ENCODE assay signal across 9 mouse cellular contexts in genomic region chr11:80335609-80336350, GRCm38 (mm10). TPM values are rescaled to one million over a fixed set of nuclear protein-coding genes. Genes with fewer than 3 reads are reported as not detected.
DNase-seq lines count a peak whose midpoint lies in the region; ATAC-seq lines count a peak whose summit lies in the region.
"Had no signal": no experiment of that assay in that cellular context is flagged by ENCODE, and none has a peak within 500 bp of the region (broad histone marks: within the 10 kb centered on the region; RNA-seq: fewer than 3 reads in every experiment).

No protein-coding gene starts in this region.

- 3% methylated on average over 7 of the region's 7 CpGs for WGBS in kidney, embryonic 15.5 days
- 0% methylated on average over 7 of the region's 7 CpGs for WGBS in hindbrain, embryonic 14.5 days
- 3% methylated on average over 7 of the region's 7 CpGs for whole genome bisulfite sequencing in neural tube, embryonic 15.5 days
- WGBS in heart, embryonic 10.5 days: 8% methylated on average over 7 of the region's 7 CpGs

- H3K27me3 ChIP-seq in kidney, embryonic 15.5 days: 0 out of 2 replicates have a peak, but pooled peaks cover 3% of the 10 kb centered on the region
- no peaks in the 10 kb centered on the region for H3K27me3 ChIP-seq in hindbrain, embryonic 14.5 days (ENCODE audit: control insufficient read depth, insufficient read depth, low read length)
- no peaks in the 10 kb centered on the region for H3K27me3 ChIP-seq in neural tube, embryonic 15.5 days (replicated peaks)
- H3K27me3 ChIP-seq in heart, embryonic 10.5 days (ENCODE audit: insufficient read depth, poor library complexity, severe bottlenecking): 0 out of 2 replicates have a peak, but pooled peaks cover 14% of the 10 kb centered on the region

- H3K9me3 ChIP-seq in kidney, embryonic 15.5 days (replicated peaks): no peaks in the 10 kb centered on the region
- H3K9me3 ChIP-seq in hindbrain, embryonic 14.5 days (ENCODE audit: control insufficient read depth, low read length): no peaks in the 10 kb centered on the region
- no peaks in the 10 kb centered on the region for H3K9me3 ChIP-seq in neural tube, embryonic 15.5 days (replicated peaks)
- no peaks in the 10 kb centered on the region for H3K9me3 ChIP-seq in heart, embryonic 10.5 days
- H3K9me3 ChIP-seq: limb, embryonic 12.5 days had no signal

- H3K4me3 ChIP-seq in kidney, embryonic 15.5 days (replicated peaks): no peak overlapping the region
- H3K4me3 ChIP-seq in hindbrain, embryonic 14.5 days (replicated peaks; ENCODE audit: low read length): no peak overlapping the region
- no peak overlapping the region for H3K4me3 ChIP-seq in neural tube, embryonic 15.5 days (replicated peaks)
- H3K4me3 ChIP-seq in heart, embryonic 10.5 days: no peak overlapping the region
- H3K4me3 ChIP-seq: limb, embryonic 12.5 days had no signal

- H3K4me2 ChIP-seq in kidney, embryonic 15.5 days: no peak overlapping the region
- no peak overlapping the region for H3K4me2 ChIP-seq in hindbrain, embryonic 14.5 days (replicated peaks)
- H3K4me2 ChIP-seq in neural tube, embryonic 15.5 days: peak overlapping the region; percentile 3; the same call in 1 of the 2 replicates
- H3K4me2 ChIP-seq: limb, embryonic 12.5 days had no signal

- no peak overlapping the region for H3K27ac ChIP-seq in kidney, embryonic 15.5 days
- H3K27ac ChIP-seq in hindbrain, embryonic 14.5 days: peak overlapping the region; percentile 35
- H3K27ac ChIP-seq in neural tube, embryonic 15.5 days (replicated peaks): peak overlapping the region; percentile 41
- no peak overlapping the region for H3K27ac ChIP-seq in heart, embryonic 10.5 days
- H3K27ac ChIP-seq: limb, embryonic 12.5 days had no signal

- H3K36me3 ChIP-seq in kidney, embryonic 15.5 days: no peaks in the 10 kb centered on the region
- H3K36me3 ChIP-seq in hindbrain, embryonic 14.5 days (replicated peaks; ENCODE audit: control insufficient read depth, insufficient read depth): no peaks in the 10 kb centered on the region
- no peaks in the 10 kb centered on the region for H3K36me3 ChIP-seq in neural tube, embryonic 15.5 days
- no peaks in the 10 kb centered on the region for H3K36me3 ChIP-seq in heart, embryonic 10.5 days
- H3K36me3 ChIP-seq: limb, embryonic 12.5 days had no signal

- H3K4me1 ChIP-seq in kidney, embryonic 15.5 days: peaks cover 10% of the 10 kb centered on the region; the same call in 1 of the 2 replicates
- H3K4me1 ChIP-seq in hindbrain, embryonic 14.5 days (replicated peaks; ENCODE audit: control insufficient read depth, insufficient read depth, low read length): peaks cover 17% of the 10 kb centered on the region
- H3K4me1 ChIP-seq in neural tube, embryonic 15.5 days: peaks cover 24% of the 10 kb centered on the region
- peaks cover 19% of the 10 kb centered on the region for H3K4me1 ChIP-seq in heart, embryonic 10.5 days

- peak; percentile 36 for DNase-seq in kidney, postnatal 10 days
- DNase-seq in embryo, embryonic 11 days: peak; percentile 85
- DNase-seq in hindbrain, embryonic 14.5 days (ENCODE audit: low spot score): peak; percentile 65
- DNase-seq in left cerebral cortex, adult 9 months (ENCODE audit: low spot score in 2 of 2): no peak
- no peak for DNase-seq in heart, embryonic 10.5 days (ENCODE audit: low spot score)
- DNase-seq in kidney, postnatal 25 days: no peak

- ATAC-seq in kidney, embryonic 15.5 days (replicated peaks; ENCODE audit: low FRiP score): no peak
- ATAC-seq in hindbrain, embryonic 14.5 days (ENCODE audit: low FRiP score): peak; percentile 88
- peak; percentile 71; the same call in 1 of the 2 replicates for ATAC-seq in neural tube, embryonic 15.5 days (ENCODE audit: low FRiP score)

- no peak overlapping the region for H3K9ac ChIP-seq in kidney, embryonic 15.5 days
- H3K9ac ChIP-seq in hindbrain, embryonic 14.5 days: peak overlapping the region; percentile 1; the same call in 1 of the 2 replicates
- H3K9ac ChIP-seq in neural tube, embryonic 15.5 days (replicated peaks): no peak overlapping the region
- H3K9ac ChIP-seq: limb, embryonic 12.5 days had no signal

RNA-seq across cellular contexts. Expression of gene Rhbdl3, which starts 35.1 kb away (rescaled TPM):
- polyA plus RNA-seq in kidney, embryonic 15.5 days (2015; fragmentation: Nextera tagmentation; extraction: Ambion mirVana): 2.5 and 2.9 TPM in 2 replicates
- polyA plus RNA-seq in hindbrain, embryonic 14.5 days (2014; fragmentation: Nextera tagmentation; extraction: Ambion mirVana): 4.6 and 5.4 TPM in 2 replicates
- polyA plus RNA-seq in neural tube, embryonic 15.5 days (2015; fragmentation: Nextera tagmentation; extraction: Ambion mirVana): 4.2 and 6.9 TPM in 2 replicates
- 0.39 and 1.2 TPM in 2 replicates for polyA plus RNA-seq in heart, embryonic 10.5 days (2016; fragmentation: Nextera tagmentation; extraction: Ambion mirVana)

RNA-seq across cellular contexts. Expression of gene 5730455P16Rik, which starts 42.1 kb away (rescaled TPM):
- polyA plus RNA-seq in kidney, embryonic 15.5 days (2015; fragmentation: Nextera tagmentation; extraction: Ambion mirVana): 20.7 and 21.2 TPM in 2 replicates
- polyA plus RNA-seq in hindbrain, embryonic 14.5 days (2014; fragmentation: Nextera tagmentation; extraction: Ambion mirVana): 37.6 and 40.4 TPM in 2 replicates
- 34.7 and 41.3 TPM in 2 replicates for polyA plus RNA-seq in neural tube, embryonic 15.5 days (2015; fragmentation: Nextera tagmentation; extraction: Ambion mirVana)
- polyA plus RNA-seq in heart, embryonic 10.5 days (2016; fragmentation: Nextera tagmentation; extraction: Ambion mirVana): 15.0 and 17.2 TPM in 2 replicates

RNA-seq across cellular contexts. Expression of gene Zfp207, which starts 47.3 kb away (rescaled TPM):
- 243 and 252 TPM in 2 replicates for polyA plus RNA-seq in kidney, embryonic 15.5 days (2015; fragmentation: Nextera tagmentation; extraction: Ambion mirVana)
- 190 and 213 TPM in 2 replicates for polyA plus RNA-seq in hindbrain, embryonic 14.5 days (2014; fragmentation: Nextera tagmentation; extraction: Ambion mirVana)
- 168 and 184 TPM in 2 replicates for polyA plus RNA-seq in neural tube, embryonic 15.5 days (2015; fragmentation: Nextera tagmentation; extraction: Ambion mirVana)
- 191 and 222 TPM in 2 replicates for polyA plus RNA-seq in heart, embryonic 10.5 days (2016; fragmentation: Nextera tagmentation; extraction: Ambion mirVana)

Comparison
In these comparisons a context has a peak if more than half of its experiments do, and no peak if none do; other contexts are left out.
1. DNase-seq: peak in kidney, postnatal 10 days (single experiment), embryo, embryonic 11 days (single experiment) and hindbrain, embryonic 14.5 days (single experiment); none in left cerebral cortex, adult 9 months (0 of 2), heart, embryonic 10.5 days (single experiment) and kidney, postnatal 25 days (0 of 2).
2. H3K27ac ChIP-seq: peak in hindbrain, embryonic 14.5 days (single experiment) and neural tube, embryonic 15.5 days (single experiment); none in kidney, embryonic 15.5 days (single experiment) and heart, embryonic 10.5 days (single experiment).